Mouse (Mus musculus) midbrain, embryonic 16.5 days (tissue): ENCODE data around the gene Mettl27. TPM values are rescaled to one million over a fixed set of nuclear protein-coding genes. Genes with fewer than 3 reads are reported as not detected.

ENCODE experiments used
- ATAC-seq: fragments of 200-750 bp; cut with Nextera tagmentation; 2 replicates; pipeline ENCODE4 v1.8.0; 2017; ENCODE audit warnings: moderate TSS enrichment
- H3K27ac ChIP-seq: fragments of 300-500 bp; sonication (generic); 2 replicates; pipeline ENCODE4 v1.5.1; 2014; ENCODE audit warnings: mild to moderate bottlenecking, low read length, mixed read lengths
- H3K27me3 ChIP-seq: fragments of 300-500 bp; sonication (generic); 2 replicates; pipeline ENCODE4 v1.6.1; 2014; ENCODE audit warnings: low read depth, low read length, mixed read lengths; ENCODE audit not compliant: control insufficient read depth, insufficient read depth
- H3K36me3 ChIP-seq: fragments of 300-500 bp; sonication (generic); 2 replicates; pipeline ENCODE4 v1.6.1; 2014; ENCODE audit warnings: mild to moderate bottlenecking, low read length, moderate library complexity, mixed read lengths; ENCODE audit not compliant: control insufficient read depth, insufficient read depth
- H3K4me1 ChIP-seq: fragments of 300-500 bp; sonication (generic); 2 replicates; pipeline ENCODE4 v1.6.1; 2014; ENCODE audit warnings: mild to moderate bottlenecking, low read length, mixed read lengths; ENCODE audit not compliant: control insufficient read depth, insufficient read depth
- H3K4me2 ChIP-seq: fragments of 300-500 bp; sonication (generic); 2 replicates; pipeline ENCODE4 v1.6.1; 2014; ENCODE audit warnings: mild to moderate bottlenecking, low read length, mixed read lengths
- H3K4me3 ChIP-seq: fragments of 300-500 bp; sonication (generic); 2 replicates; pipeline ENCODE4 v1.5.1; 2014; ENCODE audit warnings: low read depth, mild to moderate bottlenecking, low read length, moderate library complexity, mixed read lengths
- H3K9ac ChIP-seq: fragments of 300-500 bp; sonication (generic); 2 replicates; pipeline ENCODE4 v1.6.1; 2014; ENCODE audit warnings: low read depth, low read length, mixed read lengths
- H3K9me3 ChIP-seq: fragments of 300-500 bp; sonication (generic); replicated peaks from 2 replicates; pipeline ENCODE4 v1.6.1; 2014; ENCODE audit warnings: mild to moderate bottlenecking, low read length, mixed read lengths; ENCODE audit not compliant: control insufficient read depth, poor library complexity, severe bottlenecking
- WGBS: fragments of 180-500 bp; shearing (Covaris S2); extraction: QIAGEN DNeasy Blood & Tissue Kit; methylation state at CpG from one replicate; pipeline ENCODE4 v1.1.7; 2014; 5-methylcytosine and 5-hydroxymethylcytosine counted together
- polyA plus RNA-seq: library from polyadenylated mRNA; unstranded; fragments of >200 nt; fragmentation: Nextera tagmentation; extraction: Ambion mirVana; gene quantifications from 2 replicates; pipeline ENCODE4 v1.2.1, GENCODE M21; 2015

The Mettl27 gene
- polyA plus RNA-seq, 1 experiment from 2014 or later = 6.4 TPM

DNA sequence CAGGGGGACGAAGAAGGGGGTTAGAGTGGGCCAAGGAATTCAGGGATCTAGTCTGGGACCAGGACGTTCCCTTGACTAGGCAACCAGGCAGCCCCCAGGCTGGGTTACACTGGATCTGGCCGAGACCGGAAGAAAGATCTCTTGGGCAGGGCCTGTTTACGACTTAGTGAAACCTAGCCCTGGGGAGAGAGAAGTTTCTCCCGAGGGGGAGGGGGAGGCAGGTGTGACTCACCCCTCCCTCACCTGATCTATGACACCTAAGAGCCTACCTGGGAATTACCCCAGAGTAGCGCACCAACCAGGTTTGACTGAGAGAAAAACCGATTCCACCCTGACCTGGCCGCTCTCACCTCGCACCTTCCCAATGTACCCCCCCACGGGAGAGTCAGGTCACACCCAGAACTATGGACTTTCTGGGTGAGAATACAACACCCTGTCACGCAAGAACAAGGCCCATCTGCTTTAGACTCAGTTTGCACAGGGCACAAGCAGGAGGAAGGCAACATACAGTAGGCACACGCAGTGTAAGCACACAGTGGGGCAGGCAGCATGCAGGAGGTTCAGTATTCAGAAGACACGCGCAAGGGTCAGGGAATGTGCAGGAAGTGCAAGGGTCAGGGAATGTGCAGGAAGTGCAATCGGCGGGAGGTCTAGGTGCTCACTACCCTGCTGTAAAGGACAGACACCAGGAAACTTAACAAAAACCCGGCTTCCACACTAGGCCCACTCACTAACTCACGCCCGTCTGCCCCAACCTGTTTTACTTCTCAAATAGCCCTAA, 35.2 kb downstream of the Mettl27 start:
- 79% methylated on average over 20 of the region's 20 CpGs for WGBS
- ATAC-seq = no peak
- no peak overlapping the region for H3K27ac ChIP-seq
- H3K4me2 ChIP-seq = no peak overlapping the region
- H3K36me3 ChIP-seq = no peaks in the 10 kb centered on the region
- H3K4me3 ChIP-seq = no peak overlapping the region
- peaks cover 8% of the 10 kb centered on the region; the same call in 1 of the 2 replicates for H3K4me1 ChIP-seq
- no peaks in the 10 kb centered on the region for H3K9me3 ChIP-seq
- no peak overlapping the region for H3K9ac ChIP-seq
- H3K27me3 ChIP-seq = no peaks in the 10 kb centered on the region

DNA sequence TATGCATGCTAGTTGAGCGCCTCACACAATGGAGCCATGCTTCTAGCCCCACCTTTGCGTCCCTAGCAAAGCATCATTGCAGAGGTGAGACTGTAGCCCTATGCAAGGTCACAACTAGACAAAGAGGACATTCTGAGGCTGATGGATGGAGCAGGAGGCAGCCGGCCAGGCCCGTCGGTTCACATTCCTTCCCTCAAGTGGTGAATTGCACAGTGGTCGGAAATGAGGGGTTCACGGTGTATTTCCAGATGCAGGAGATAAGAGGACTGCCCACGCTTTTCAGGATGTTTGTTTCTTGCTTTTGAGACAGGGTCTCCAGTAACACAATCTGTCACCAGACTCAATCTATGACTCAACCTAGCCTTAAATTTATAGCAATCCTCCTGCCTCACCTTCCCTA, 38.5 kb downstream of the Mettl27 start:
- H3K27ac ChIP-seq = no peak overlapping the region
- H3K9ac ChIP-seq = no peak overlapping the region
- ATAC-seq = no peak
- peaks cover 8% of the 10 kb centered on the region; the same call in 1 of the 2 replicates for H3K4me1 ChIP-seq
- no peaks in the 10 kb centered on the region for H3K9me3 ChIP-seq
- no peak overlapping the region for H3K4me3 ChIP-seq
- 90% methylated on average over 8 of the region's 8 CpGs for WGBS
- no peak overlapping the region for H3K4me2 ChIP-seq
- no peaks in the 10 kb centered on the region for H3K36me3 ChIP-seq
- H3K27me3 ChIP-seq = no peaks in the 10 kb centered on the region

DNA sequence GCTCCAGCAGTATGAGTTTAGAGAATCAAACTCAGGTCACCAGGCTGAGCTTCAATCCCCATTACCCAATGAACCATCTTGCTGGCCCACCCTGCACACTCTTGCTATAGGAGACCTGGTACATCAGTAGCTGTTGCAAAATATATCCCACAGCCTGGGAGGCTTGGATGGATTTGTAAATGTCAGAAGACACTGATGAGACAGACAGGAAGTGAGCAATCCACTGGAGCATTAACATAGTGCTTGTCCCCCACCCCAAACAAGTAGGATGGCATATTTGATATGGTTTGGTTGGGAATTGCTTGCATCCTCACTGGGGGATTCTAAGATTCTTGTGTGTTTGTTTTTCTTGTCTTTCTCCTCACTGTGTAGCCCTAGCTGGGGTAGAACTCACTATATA, 40.9 kb downstream of the Mettl27 start:
- Histone ChIP-seq H3K4me3 (no peak overlapping the region), H3K9me3 (no peaks in the 10 kb centered on the region), H3K9ac (no peak overlapping the region), H3K27ac (no peak overlapping the region), H3K36me3 (no peaks in the 10 kb centered on the region), H3K4me2 (no peak overlapping the region), H3K27me3 (no peaks in the 10 kb centered on the region), H3K4me1 (no peaks in the 10 kb centered on the region)
- no peak for ATAC-seq

DNA sequence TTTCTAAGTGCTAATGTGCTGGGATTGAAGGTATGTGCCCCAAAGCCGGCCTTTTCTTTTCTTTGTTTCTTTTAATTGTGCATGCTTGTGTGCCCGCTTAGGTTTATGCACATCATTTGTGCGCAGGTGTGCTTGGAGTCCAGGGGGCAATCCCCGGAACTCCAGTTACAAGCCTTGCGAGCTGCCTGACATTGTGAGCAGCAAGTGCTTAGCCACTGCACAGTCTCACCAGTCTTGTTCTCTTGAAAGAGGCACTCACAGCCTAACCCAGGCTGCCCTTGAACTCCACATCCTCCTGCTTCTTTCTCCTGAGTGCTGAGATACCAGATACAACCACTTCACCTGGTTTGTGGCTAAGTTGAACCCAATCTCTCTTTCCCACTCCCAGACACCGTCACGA, 41.4 kb downstream of the Mettl27 start:
- Histone ChIP-seq H3K4me3 (no peak overlapping the region), H3K36me3 (no peaks in the 10 kb centered on the region), H3K4me1 (no peaks in the 10 kb centered on the region), H3K27ac (no peak overlapping the region), H3K27me3 (no peaks in the 10 kb centered on the region), H3K9ac (no peak overlapping the region), H3K4me2 (no peak overlapping the region), H3K9me3 (no peaks in the 10 kb centered on the region)
- WGBS = 86% methylated on average over 7 of the region's 7 CpGs
- ATAC-seq = no peak

DNA sequence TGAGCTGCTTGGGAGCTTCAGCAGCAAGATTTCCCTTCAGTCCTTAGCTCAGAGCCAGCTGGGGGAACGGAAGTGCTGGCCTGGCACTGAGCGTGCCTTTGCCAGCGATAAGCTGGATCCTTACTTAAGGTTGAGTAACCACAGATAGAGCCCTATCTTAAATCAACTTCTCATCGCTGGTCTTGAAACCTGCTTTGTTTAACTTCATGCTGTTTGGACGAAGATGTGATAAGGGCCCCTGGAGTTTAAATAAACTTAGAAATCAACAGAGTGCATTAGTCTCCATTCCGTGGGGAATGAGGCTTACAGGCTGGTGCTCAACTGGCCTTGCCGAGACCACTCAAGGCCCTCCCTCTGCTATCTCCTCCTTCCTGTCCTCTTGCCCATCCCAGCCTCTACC, 42.1 kb downstream of the Mettl27 start:
- Histone ChIP-seq H3K36me3 (no peaks in the 10 kb centered on the region), H3K27ac (no peak overlapping the region), H3K9me3 (no peaks in the 10 kb centered on the region), H3K27me3 (no peaks in the 10 kb centered on the region), H3K4me1 (no peaks in the 10 kb centered on the region), H3K4me3 (no peak overlapping the region), H3K4me2 (no peak overlapping the region), H3K9ac (no peak overlapping the region)
- 66% methylated on average over 7 of the region's 7 CpGs for WGBS
- ATAC-seq = no peak

DNA sequence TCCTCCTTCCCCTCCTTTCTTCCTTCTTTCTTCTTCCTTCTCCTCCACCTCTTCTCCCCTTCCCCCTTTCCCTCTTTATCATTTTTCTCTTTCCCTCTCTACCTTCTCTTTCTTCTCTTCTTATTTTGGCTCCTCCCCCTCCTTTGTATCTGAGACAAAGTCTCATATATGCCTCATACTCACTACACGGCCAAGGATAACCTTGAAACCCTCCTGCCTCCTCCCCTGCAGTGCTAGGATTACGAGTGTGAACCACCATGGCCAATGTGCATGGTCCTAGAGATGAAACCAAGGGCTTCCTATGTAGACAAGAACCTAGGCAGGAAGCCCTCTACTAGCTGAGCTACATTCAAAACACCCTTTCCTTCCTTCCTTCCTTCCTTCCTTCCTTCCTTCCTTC, 42.8 kb downstream of the Mettl27 start:
- Histone ChIP-seq H3K4me1 (no peaks in the 10 kb centered on the region), H3K27me3 (no peaks in the 10 kb centered on the region), H3K4me2 (no peak overlapping the region), H3K4me3 (no peak overlapping the region), H3K9ac (no peak overlapping the region), H3K9me3 (no peaks in the 10 kb centered on the region), H3K36me3 (no peaks in the 10 kb centered on the region), H3K27ac (no peak overlapping the region)
- 58% methylated on average over 2 of the region's 2 CpGs for WGBS
- no peak for ATAC-seq

DNA sequence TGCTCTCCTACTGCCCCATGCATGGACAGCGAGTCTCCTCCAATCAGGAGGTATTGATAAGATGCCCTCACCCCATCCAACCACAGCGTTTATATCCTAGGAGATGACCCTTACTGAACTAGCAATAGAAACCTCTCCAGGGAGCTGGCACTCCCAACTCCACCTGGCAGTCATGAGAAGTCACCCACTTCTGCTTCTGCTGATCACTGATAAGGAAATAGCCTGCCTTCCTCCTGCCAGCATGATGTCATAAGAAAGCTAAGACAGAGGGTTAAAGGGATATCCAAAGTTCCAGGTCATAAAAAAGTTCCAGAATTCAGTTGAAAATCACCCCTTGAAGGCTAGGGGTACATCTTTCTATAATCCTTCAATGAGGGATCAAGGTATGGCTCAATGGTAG, 44.0 kb downstream of the Mettl27 start:
- H3K27ac ChIP-seq = no peak overlapping the region
- 88% methylated on average over 2 of the region's 2 CpGs for WGBS
- no peak overlapping the region for H3K4me3 ChIP-seq
- H3K9me3 ChIP-seq = no peaks in the 10 kb centered on the region
- H3K27me3 ChIP-seq = no peaks in the 10 kb centered on the region
- no peaks in the 10 kb centered on the region for H3K4me1 ChIP-seq
- no peaks in the 10 kb centered on the region for H3K36me3 ChIP-seq
- no peak overlapping the region for H3K4me2 ChIP-seq
- ATAC-seq = no peak
- H3K9ac ChIP-seq = no peak overlapping the region

DNA sequence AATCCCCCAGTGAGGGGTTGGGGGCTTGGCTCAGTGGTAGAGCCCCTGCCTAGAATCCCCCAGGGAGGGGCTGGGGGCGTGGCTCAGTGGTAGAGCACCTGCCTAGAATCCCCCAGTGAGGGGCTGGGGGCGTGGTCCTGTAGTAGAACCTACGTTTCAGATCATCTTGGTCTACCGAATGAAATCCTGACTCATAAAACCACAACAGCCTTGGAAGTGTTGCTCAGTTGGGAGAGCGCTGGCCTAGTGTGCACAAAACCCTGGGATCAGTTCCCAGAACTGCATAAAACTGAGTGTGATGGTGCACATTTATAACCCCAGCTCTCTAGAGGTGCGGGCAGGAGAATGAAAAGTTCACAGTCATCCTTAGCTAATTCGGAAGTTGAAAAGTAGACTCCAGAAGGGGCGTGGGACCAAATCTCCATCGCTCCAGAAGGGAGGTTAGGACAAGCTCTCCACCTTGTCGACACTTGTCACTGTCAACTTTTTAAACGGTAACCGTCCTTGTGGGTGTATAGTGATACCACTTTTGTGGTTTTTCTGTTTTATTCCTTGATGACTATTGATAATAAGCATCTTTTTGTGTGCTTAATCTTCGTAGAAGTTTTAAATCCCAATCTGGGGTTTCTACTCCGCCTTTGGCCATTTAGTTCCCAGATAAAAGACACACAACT, 44.5 kb downstream of the Mettl27 start:
- Histone ChIP-seq H3K36me3 (no peaks in the 10 kb centered on the region), H3K4me1 (no peaks in the 10 kb centered on the region), H3K27ac (no peak overlapping the region), H3K9ac (no peak overlapping the region), H3K4me2 (no peak overlapping the region), H3K27me3 (no peaks in the 10 kb centered on the region), H3K9me3 (no peaks in the 10 kb centered on the region), H3K4me3 (no peak overlapping the region)
- 90% methylated on average over 14 of the region's 14 CpGs for WGBS
- no peak for ATAC-seq

DNA sequence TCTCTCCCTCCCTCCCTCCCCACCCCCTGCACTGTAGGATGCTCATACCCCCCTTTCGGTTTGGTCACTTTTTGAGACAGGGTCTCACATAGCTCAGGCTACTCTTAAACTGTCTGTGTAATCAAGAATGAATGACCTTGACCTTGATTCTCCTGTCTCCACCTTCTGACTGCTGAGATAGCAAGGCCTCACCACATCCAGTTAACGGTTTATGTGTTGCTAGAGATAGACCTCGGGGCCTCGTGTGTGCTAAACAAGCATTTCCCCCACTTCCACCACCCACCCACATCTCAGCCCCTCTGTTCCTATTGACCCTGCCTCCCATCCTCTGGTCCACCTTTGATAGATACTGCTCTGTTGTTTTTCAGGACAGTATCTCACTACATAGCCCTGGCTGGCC, 45.7 kb downstream of the Mettl27 start:
- no peak overlapping the region for H3K4me2 ChIP-seq
- no peaks in the 10 kb centered on the region for H3K36me3 ChIP-seq
- H3K27me3 ChIP-seq = no peaks in the 10 kb centered on the region
- no peak overlapping the region for H3K9ac ChIP-seq
- WGBS = 87% methylated on average over 4 of the region's 4 CpGs
- no peaks in the 10 kb centered on the region for H3K4me1 ChIP-seq
- no peaks in the 10 kb centered on the region for H3K9me3 ChIP-seq
- no peak overlapping the region for H3K4me3 ChIP-seq
- H3K27ac ChIP-seq = no peak overlapping the region
- no peak for ATAC-seq
